Mouse (Mus musculus) embryonic fibroblast, embryonic 13.5 days (primary cell): ENCODE data around the gene Gm38431. TPM values are rescaled to one million over a fixed set of nuclear protein-coding genes. Genes with fewer than 3 reads are reported as not detected.

ENCODE experiments used
- H3K27ac ChIP-seq: 2 replicates; pipeline ENCODE4 v1.5.1; 2012; ENCODE audit warnings: low read length, control low read depth, inconsistent platforms; ENCODE audit not compliant: insufficient read depth
- H3K4me1 ChIP-seq: 2 replicates; pipeline ENCODE4 v1.6.1; 2011; ENCODE audit warnings: low read length; ENCODE audit not compliant: control insufficient read depth, insufficient read depth
- H3K4me3 ChIP-seq: 2 replicates; pipeline ENCODE4 v1.5.1; 2011; ENCODE audit warnings: mild to moderate bottlenecking, control low read depth, low read length; ENCODE audit not compliant: insufficient read depth
- CTCF ChIP-seq: IDR thresholded peaks from 2 replicates; pipeline ENCODE4 v1.5.1; 2011; ENCODE audit warnings: mild to moderate bottlenecking, control low read depth, low read length, moderate library complexity, borderline replicate concordance; ENCODE audit not compliant: insufficient read depth
- POLR2A ChIP-seq: IDR thresholded peaks from 2 replicates; pipeline ENCODE4 v1.6.1; 2011; ENCODE audit warnings: low read depth, mild to moderate bottlenecking, control low read depth, low read length, moderate library complexity
- polyA plus RNA-seq: library from polyadenylated mRNA; stranded (reverse); fragments of >200 nt; gene quantifications from 2 replicates; pipeline ENCODE4 v1.2.4, GENCODE M21; 2011; ENCODE audit warnings: low read depth; ENCODE audit not compliant: missing spikeins, insufficient read length

Gm38431 gene
- polyA plus RNA-seq, 1 experiment, result 5.2 TPM

DNA sequence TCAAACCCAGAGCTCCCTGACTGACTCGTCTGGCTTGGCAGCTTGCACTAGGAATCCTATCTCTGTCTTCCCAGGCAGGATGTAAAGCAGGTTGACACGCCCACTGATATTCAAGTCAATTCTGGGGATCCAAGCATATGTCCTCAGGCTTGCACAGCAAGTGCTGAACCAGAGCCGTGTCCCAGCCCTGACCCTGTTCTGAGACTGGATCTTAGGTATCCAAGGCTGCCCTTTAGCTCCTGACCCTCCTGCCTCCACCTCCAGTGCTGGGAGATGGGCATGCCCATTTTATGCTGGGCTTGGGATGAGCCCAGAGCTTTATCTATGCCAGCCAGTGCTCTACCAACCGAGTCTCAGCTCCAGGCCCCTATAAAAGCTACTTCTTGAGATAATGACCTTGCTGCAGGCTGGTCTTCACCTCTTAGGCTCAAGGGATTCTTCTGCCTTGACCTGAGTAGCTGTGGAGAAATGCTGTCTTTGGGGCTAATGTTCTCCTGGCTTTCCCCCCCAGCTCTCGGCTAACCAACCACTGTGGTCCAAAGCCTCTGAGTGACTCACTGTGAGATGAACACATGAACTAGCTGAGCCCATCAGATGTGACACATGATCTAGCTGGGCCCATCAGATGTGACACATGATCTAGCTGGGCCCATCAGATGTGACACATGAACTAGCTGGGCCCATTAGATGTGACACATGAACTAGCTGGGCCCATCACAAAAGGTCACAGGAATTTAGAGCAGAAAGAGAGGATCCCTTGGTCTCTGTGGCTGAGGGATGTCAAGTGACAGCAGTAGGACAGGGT is 14.2 kb upstream of the Gm38431 start:
- Histone ChIP-seq H3K27ac (no peak overlapping the region), H3K4me3 (no peak overlapping the region), H3K4me1 (no peaks in the 10 kb centered on the region)
- TF ChIP-seq CTCF, result no peak
- no peak for TF ChIP-seq POLR2A

DNA sequence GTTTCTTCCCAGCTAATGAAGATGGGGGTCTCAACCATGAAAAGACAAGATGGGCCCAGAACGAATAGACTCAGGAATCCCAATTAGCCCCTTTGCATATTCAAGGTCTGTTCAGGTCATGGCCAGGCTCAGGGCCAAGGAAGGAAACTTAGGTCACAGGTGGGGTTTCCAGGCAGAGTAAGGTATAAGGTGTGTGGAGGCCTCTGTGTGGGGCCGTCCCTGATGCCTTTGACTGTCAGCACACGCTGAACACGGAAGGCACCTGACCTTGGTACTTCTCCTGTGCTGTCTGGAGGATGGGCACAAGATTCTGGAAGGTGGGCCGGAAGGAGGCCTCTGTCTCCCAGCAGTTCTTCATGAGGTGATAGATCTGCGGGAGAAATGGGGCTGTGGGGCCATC is 13.0 kb upstream of the Gm38431 start:
- Histone ChIP-seq H3K4me3 (no peak overlapping the region), H3K27ac (no peak overlapping the region), H3K4me1 (no peaks in the 10 kb centered on the region)
- TF ChIP-seq POLR2A, result no peak
- no peak for TF ChIP-seq CTCF

DNA sequence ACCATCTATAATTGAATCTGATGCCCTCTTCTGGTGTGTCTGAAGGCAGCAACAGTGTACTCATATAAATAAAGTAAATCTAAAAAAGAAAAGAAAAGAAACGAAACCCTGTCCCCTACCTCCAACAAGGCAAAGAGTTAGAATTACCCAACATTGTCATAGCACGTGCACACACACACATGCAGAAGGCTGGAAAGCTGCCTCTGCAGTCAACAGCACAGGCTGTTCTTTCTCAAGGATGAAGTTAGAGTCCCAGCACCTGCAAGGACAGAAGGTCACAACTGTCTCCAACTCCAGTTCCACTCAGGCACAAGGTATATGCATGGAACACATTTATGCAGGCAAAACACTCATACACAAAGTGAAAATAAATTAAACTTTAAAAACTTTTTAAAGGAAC is 10.3 kb upstream of the Gm38431 start:
- TF ChIP-seq POLR2A (no peak), CTCF (no peak)
- H3K4me1 ChIP-seq, result no peaks in the 10 kb centered on the region
- H3K27ac ChIP-seq, result no peak overlapping the region
- no peak overlapping the region for H3K4me3 ChIP-seq

DNA sequence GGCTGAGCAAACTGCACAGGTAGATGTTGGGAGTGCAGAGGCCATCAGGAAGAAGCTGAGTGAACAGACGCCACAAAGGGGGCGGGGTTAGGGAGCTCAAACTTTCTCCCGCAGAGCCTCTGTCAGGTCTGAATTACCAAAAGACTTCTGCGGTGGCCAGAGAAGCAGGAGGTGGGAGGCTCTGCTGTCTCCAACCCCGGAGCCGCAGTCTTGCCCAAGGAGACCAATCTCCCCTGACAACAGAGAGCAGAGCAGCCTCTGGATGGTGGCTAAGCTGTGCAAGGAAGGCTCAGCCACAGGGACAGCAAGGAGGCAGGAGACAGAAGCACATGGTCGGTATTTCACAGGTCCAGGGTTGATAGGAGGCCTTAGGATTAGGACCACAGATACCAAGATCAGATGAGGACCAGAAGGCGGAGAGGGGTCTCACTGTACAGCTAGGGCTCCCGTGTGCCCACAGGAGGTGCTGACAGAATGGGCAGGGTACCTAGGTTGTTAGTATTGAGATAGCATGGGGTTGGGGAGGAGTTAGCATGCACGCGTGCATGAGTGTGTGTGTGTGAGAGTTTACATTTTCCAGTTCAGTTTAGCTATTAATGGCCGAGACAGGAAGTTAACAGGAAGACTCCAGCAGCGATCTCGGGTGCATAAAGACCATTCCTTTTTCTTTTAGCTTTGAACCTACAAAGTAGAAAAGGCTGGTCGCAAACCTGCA is 8.8 kb upstream of the Gm38431 start:
- no peak for TF ChIP-seq POLR2A
- no peak overlapping the region for H3K4me3 ChIP-seq
- no peak overlapping the region for H3K27ac ChIP-seq
- H3K4me1 ChIP-seq, result no peaks in the 10 kb centered on the region

DNA sequence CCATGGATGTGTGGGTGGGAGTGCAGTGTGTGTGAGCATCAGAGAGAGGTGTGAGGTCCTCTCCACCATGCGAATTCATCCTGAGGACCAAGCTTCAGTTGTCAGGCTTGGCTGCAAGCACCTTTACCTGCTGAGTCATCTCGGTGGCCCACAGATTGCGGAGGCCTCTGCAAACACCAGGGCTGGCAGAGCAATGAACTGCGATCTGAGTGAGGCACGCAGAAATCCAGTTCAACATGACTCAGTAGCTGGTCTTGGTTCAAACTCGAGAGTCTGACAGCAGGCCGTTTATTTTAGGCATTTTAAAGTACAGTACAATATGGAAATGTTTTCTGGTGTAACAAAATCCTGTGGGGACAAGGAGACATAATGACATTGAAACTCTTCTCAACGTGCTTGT is 6.0 kb upstream of the Gm38431 start:
- no peak for TF ChIP-seq POLR2A
- no peak for TF ChIP-seq CTCF
- Histone ChIP-seq H3K27ac (0 out of 2 replicates have a peak overlapping the region, but pooled peaks have one; percentile 7), H3K4me1 (no peaks in the 10 kb centered on the region), H3K4me3 (no peak overlapping the region)

DNA sequence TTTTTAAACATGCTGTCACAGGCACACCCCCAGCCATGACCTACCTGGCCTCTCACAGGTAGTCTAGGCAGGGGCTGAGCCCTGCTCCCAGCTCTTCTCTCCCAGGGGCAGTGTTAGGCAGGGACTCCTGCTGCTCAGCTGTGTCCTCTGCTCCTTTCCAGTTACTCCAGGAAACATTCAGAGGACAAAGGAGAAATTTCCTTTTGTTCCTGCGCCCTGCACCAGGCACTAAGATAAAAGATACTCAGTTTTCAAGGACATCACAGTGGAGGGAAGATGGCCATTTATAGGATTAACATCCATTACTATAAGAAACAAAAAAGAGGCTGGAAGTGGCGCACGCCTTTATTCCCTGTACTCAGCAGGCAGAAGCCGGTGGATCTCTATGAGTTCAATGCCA is 4.2 kb upstream of the Gm38431 start:
- Histone ChIP-seq H3K4me1 (no peaks in the 10 kb centered on the region), H3K27ac (no peak overlapping the region), H3K4me3 (no peak overlapping the region)
- no peak for TF ChIP-seq CTCF
- TF ChIP-seq POLR2A, result no peak

DNA sequence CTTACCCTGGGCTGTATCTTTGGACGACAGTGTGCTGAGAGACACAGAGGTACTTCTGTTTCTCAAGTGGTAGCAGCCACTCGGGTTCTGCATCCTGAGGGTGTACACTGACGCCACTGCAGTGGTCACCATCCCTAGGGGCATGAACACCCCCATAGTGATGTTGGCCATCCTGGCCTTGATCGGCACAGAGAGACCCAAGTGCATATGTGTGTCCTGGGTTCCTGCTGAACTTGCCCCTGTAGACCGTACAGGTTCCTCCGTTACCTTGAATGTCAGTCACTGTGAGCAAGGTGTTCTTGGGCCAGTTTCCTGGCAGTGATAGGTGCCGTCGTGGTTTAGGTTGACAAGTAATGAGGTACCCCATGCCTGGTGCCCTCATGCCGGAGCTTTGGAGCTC is 1.6 kb upstream of the Gm38431 start:
- Histone ChIP-seq H3K4me3 (no peak overlapping the region), H3K27ac (no peak overlapping the region), H3K4me1 (no peaks in the 10 kb centered on the region)
- TF ChIP-seq POLR2A, result no peak
- TF ChIP-seq CTCF, result no peak

DNA sequence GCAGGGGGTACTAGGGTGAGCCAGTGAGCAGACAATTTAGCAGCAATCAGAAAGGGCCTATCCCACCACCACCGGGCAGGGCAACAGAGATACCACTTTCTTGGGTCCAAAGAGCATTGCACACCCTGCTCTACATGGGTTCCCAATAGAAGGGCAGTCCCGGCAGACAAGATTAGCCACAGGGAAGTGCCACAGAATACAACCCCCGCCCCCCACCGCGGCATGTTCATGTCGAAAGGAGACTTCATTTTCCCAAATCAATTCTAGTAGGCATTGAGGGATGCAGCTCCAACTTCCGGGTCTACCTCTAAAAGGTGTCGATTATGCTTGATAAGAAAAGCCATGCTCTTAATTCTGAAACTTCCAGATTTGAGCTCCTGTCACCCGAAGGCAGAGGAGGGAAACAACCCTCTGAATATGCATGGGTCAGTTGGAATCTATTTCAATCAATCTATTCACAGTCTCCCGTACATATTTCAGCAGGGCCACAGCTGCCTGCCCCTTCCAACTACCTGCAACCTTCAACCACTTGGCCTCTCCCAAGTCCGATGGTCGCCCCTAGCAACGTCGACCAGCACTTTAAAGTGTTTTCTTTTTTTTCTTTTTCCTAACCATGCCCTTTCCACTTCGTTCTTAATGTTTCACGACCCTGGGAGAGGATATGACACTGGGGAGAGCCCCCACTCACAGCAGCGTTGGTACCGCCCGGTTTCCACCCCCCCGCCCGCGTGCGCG is 658 bp downstream of the Gm38431 start:
- H3K4me1 ChIP-seq, result no peaks in the 10 kb centered on the region
- peak overlapping the region; percentile 84 for H3K4me3 ChIP-seq
- H3K27ac ChIP-seq, result no peak overlapping the region; the same call in 1 of the 2 replicates
- no peak for TF ChIP-seq POLR2A
- no peak for TF ChIP-seq CTCF

DNA sequence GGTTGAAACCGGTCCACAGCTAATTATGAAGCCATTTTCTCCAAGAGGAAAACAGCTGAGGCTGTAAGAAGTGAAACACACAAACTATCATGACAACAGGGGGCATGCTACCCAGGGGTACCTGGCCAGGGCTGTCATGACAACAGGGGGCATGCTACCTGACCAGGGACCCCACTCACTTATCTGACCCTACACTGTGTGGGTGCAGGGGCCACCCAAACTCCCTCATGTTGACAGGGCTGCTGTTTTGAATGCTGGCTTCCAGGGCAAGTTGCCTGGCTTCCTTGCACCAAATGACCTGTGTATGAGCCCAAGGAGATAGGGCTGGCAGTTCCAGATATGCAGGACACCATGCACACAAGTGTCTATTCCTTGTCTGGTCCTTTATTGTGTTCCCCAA is 1.3 kb downstream of the Gm38431 start:
- no peaks in the 10 kb centered on the region for H3K4me1 ChIP-seq
- H3K27ac ChIP-seq, result no peak overlapping the region
- no peak for TF ChIP-seq CTCF
- TF ChIP-seq POLR2A, result no peak
- H3K4me3 ChIP-seq, result peak overlapping the region; percentile 84
